Mouse (Mus musculus): ENCODE measurements at regions not wholly inside any gene's neighbourhood (a gene's known extent, or its start where the extent isn't known, plus 50 kb on each side); places are given as distances from the start of the nearest gene placed in this dataset.

DNA sequence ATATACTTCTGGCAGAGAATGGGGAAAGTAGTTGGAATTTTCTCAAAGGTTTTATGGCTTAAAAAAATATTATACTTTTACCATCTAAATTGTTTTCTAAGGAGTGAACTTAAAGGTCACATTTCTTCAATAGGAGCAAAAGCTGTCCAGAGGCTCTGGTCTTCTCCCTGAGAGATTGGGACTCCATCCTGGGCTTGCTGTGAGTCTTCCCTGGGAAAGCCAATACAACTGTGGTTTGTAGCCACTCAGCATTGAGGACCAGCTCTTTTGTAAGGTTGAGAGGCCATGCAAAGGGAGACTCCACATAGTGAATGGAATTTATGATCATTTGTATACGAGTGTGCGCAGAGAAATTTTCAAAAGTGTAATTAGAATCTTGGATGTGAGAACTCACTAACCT lies 52.9 kb upstream of the Tenm3 start:
- H3K9ac ChIP-seq = no peak overlapping the region
- H3K4me3 ChIP-seq = no peak overlapping the region
- H3K27ac ChIP-seq = no peak overlapping the region
- H3K4me2 ChIP-seq (replicated peaks) = no peak overlapping the region
- no peaks in the 10 kb centered on the region for H3K36me3 ChIP-seq
- no peaks in the 10 kb centered on the region for H3K9me3 ChIP-seq
- WGBS = 90% methylated on average over 2 of the region's 2 CpGs
- ATAC-seq (ENCODE audit: insufficient number of reproducible peaks, insufficient read depth, low FRiP score, low TSS enrichment) = no peak
- H3K4me1 ChIP-seq = no peaks in the 10 kb centered on the region
- no peaks in the 10 kb centered on the region for H3K27me3 ChIP-seq

DNA sequence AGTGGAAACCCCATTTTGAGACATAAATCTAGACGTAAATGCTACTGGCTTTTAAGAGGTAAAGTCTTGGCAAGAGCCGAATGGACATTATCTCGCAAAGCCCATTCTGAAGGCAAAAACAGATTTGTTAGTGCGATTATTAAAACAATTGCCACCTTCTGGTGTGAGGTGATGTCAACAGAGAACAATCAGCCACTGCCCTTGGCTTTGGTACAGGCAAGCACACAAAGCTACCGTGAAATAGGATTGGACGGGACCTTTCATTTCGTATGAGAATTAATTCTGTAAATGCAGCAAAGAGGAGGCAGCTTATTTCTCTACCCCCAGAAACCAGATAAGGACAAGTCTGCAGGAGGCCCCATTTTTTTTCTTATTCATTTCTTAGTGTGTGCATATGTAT lies 52.5 kb upstream of the Tenm3 start:
- Histone ChIP-seq H3K9me3 (no peaks in the 10 kb centered on the region), H3K36me3 (no peaks in the 10 kb centered on the region), H3K4me1 (no peaks in the 10 kb centered on the region), H3K9ac (no peak overlapping the region), H3K27ac (no peak overlapping the region), H3K4me2 (replicated peaks) (no peak overlapping the region), H3K27me3 (no peaks in the 10 kb centered on the region), H3K4me3 (no peak overlapping the region)
- ATAC-seq (ENCODE audit: insufficient number of reproducible peaks, insufficient read depth, low FRiP score, low TSS enrichment) = no peak
- WGBS = 80% methylated on average over 7 of the region's 7 CpGs

DNA sequence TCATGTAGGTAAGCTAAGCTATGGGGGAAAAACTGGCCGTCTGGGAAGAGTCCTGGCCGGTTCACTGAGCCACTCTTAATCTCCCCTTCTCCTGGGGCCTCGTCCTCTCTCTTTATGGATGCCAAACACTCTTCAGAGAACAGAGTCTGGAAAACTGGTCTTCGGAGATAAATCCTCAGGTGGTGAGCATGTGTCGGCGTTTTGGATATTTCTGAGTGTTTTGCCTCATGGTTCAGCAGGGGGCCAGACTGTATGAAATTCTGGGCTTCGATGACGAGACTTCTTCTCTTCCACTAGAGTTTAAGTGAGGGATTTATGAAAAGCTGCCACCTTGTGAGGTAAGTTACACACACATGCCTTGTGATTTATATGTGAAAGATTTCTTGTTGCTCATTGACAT lies 51.8 kb upstream of the Tenm3 start:
- H3K9ac ChIP-seq = no peak overlapping the region
- no peak for ATAC-seq (ENCODE audit: insufficient number of reproducible peaks, insufficient read depth, low FRiP score, low TSS enrichment)
- no peaks in the 10 kb centered on the region for H3K4me1 ChIP-seq
- no peaks in the 10 kb centered on the region for H3K9me3 ChIP-seq
- no peak overlapping the region for H3K27ac ChIP-seq
- no peak overlapping the region for H3K4me2 ChIP-seq (replicated peaks)
- H3K36me3 ChIP-seq = no peaks in the 10 kb centered on the region
- no peak overlapping the region for H3K4me3 ChIP-seq
- no peaks in the 10 kb centered on the region for H3K27me3 ChIP-seq
- 44% methylated on average over 8 of the region's 8 CpGs for WGBS
